Mouse (Mus musculus) spleen, postnatal 0 days (tissue): ENCODE results near the gene Sh3bp4. TPM values are rescaled to one million over a fixed set of nuclear protein-coding genes. Genes with fewer than 3 reads are reported as not detected.

Experiments used
- polyA plus RNA-seq: library from polyadenylated mRNA; unstranded; fragments of >200 nt; fragmentation: Nextera tagmentation; extraction: Ambion mirVana; gene quantifications from 2 replicates; pipeline ENCODE4 v1.2.1, GENCODE M21; 2015

The Sh3bp4 gene
- polyA plus RNA-seq, result 2.2 and 2.8 TPM in 2 replicates

DNA sequence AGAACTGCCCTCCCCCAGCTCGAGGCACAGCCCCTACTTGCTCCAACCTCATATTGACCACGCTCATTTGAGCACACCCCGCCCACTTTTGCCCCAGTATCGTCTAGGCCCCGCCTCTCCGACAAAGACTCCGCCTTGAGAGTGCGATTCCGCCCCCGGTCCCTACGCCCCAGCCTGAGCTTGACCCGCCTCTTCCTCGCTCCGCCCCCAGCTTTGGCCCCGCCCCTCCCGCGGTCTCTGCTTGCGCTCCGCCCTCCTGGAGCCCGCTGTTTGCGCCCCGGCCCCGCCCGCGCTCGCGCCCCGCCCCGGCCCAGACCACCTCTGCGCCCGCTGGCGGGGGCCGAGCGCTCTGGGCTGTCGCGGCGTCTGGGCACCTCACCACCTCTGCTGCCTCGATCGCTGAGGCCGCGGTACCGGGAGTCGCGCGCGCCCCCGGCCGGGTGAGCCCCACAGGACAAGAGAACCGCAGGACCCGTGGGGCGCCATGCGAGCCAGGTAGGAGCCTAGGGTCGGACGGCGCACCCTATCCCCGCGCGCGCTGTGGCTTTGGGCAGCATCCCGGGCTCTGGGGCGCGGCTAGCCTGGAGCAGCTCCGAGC lies at the start of gene Sh3bp4:
Gene Sh3bp4 (plus strand): TSS at position 313 of the 598 bp plus-strand sequence.

